Mouse (Mus musculus) embryonic fibroblast, embryonic 13.5 days (primary cell): ENCODE measurements around the gene Serf1. TPM values are rescaled to one million over a fixed set of nuclear protein-coding genes. Genes with fewer than 3 reads are reported as not detected.
A peak's percentile ranks its signal among the peaks of the same experiment; 100 is the strongest.
"Not testable (repeated sequence)": the region's sequence is repeated elsewhere in the genome, so short reads cannot be mapped to it uniquely, and the experiment has no call there.

Experiments
- H3K27ac ChIP-seq: 2 replicates; pipeline ENCODE4 v1.5.1; 2012; ENCODE audit warnings: low read length, control low read depth, inconsistent platforms; ENCODE audit not compliant: insufficient read depth
- H3K4me1 ChIP-seq: 2 replicates; pipeline ENCODE4 v1.6.1; 2011; ENCODE audit warnings: low read length; ENCODE audit not compliant: control insufficient read depth, insufficient read depth
- H3K4me3 ChIP-seq: 2 replicates; pipeline ENCODE4 v1.5.1; 2011; ENCODE audit warnings: mild to moderate bottlenecking, control low read depth, low read length; ENCODE audit not compliant: insufficient read depth
- CTCF ChIP-seq: IDR thresholded peaks from 2 replicates; pipeline ENCODE4 v1.5.1; 2011; ENCODE audit warnings: mild to moderate bottlenecking, control low read depth, low read length, moderate library complexity, borderline replicate concordance; ENCODE audit not compliant: insufficient read depth
- POLR2A ChIP-seq: IDR thresholded peaks from 2 replicates; pipeline ENCODE4 v1.6.1; 2011; ENCODE audit warnings: low read depth, mild to moderate bottlenecking, control low read depth, low read length, moderate library complexity
- polyA plus RNA-seq: library from polyadenylated mRNA; stranded (reverse); fragments of >200 nt; gene quantifications from 2 replicates; pipeline ENCODE4 v1.2.4, GENCODE M21; 2011; ENCODE audit warnings: low read depth; ENCODE audit not compliant: missing spikeins, insufficient read length

The Serf1 gene
- polyA plus RNA-seq, 1 experiment, result 76.3 TPM

DNA sequence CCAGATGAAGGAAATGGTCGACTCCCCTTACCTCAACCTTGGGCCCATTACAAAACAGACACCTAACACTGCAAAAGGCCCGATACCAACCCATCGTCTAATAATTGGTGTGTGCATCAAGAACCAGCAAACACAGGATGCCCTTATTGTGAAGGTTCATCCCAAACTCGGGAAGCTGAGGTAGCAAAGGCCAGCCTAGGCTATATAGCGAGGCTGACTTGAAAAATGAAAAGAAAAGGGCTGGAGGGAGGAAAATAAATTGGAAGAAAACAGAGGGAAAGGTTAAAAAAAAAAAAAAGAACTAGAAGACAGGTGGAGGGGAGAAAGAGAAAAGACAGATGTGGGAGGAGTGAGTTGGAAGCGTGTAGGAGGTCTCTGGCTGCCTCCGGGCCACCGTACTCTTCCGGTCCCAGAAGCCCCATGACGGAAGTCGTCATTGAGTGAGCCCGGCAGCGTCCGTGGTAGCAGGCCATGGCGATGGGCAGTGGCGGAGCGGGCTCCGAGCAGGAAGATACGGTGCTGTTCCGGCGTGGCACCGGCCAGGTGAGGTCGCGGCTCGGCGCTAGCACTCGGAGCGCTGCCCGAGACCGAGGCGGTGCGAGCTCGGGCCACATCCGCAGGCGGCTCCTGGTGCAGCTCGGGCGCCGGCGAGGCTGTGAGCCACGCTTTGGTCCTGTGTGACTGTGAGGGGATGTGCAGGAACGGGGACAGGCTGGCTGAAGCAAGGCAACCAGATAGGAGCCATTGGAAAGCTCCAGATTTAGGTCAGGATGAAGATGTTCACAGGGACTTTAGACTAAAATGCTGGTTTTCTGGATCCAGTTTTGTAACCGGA is 16.8 kb downstream of the Serf1 start, which contains the start of gene Smn1:
TSS of gene Smn1 (plus strand) at position 430 of the 835 bp plus-strand sequence.
- H3K4me1 ChIP-seq, result no peaks in the 10 kb centered on the region
- H3K27ac ChIP-seq, result no peak within 1 kb of the TSS
- TF ChIP-seq CTCF (no peak), POLR2A (peak; percentile 90)
- H3K4me3 ChIP-seq, result peak within 1 kb of the TSS; percentile 84

DNA sequence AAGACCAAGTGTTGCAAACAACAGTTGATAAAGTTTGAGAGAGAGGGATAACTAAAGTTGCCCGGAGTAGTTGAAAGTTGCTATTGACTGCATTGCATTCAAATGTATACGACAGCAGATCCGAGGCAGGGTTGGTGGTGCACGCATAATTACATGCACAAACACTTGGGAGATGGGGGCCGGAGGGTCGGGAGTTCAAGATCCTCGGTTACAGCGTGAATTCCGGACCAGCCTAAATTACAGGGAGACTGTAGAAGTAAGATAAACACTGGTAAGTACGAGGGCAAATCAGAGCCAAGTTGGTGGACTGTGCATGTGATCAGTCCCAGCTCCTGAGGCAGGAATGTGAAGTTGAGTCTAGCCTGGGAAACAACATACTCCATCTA is 17.4 kb downstream of the Serf1 start:
- H3K27ac ChIP-seq, result no peak overlapping the region
- peak overlapping the region; percentile 84 for H3K4me3 ChIP-seq
- TF ChIP-seq CTCF (no peak), POLR2A (no peak)
- no peaks in the 10 kb centered on the region for H3K4me1 ChIP-seq

GRCm38 (mm10) chr13:100141646-100142314 is 34.0 kb downstream of the Serf1 start:
- Histone ChIP-seq H3K4me3 (no peak overlapping the region), H3K4me1 (no peaks in the 10 kb centered on the region), H3K27ac (no peak overlapping the region)
- no peak for TF ChIP-seq POLR2A
- no peak for TF ChIP-seq CTCF

GRCm38 (mm10) chr13:100152659-100153058 is 44.8 kb downstream of the Serf1 start:
- Histone ChIP-seq H3K4me1 (no peaks in the 10 kb centered on the region), H3K4me3 (no peak overlapping the region), H3K27ac (no peak overlapping the region)
- TF ChIP-seq POLR2A (no peak), CTCF (no peak)

DNA sequence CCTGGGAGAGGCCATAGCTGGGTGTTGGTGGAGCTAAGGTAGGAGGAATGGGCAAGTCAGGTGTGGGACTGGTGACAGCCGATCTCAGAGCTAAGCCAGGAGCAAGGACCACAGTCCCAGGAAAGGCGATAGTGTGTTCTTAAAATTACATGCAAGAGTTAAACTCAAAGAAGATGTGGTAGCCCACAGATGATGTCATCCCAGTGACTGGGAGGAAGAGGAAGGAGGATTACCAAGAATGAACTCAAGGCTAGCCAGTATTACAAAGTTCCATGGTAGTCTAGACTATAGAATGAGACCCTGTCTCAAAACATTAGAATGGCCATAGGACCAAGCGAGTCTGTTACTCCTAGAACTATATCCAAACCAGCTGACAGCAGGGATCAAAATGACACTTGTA is 48.8 kb downstream of the Serf1 start:
- no peak overlapping the region for H3K27ac ChIP-seq
- TF ChIP-seq CTCF (no peak), POLR2A (no peak)
- H3K4me3 ChIP-seq, result no peak overlapping the region
- no peaks in the 10 kb centered on the region for H3K4me1 ChIP-seq

DNA sequence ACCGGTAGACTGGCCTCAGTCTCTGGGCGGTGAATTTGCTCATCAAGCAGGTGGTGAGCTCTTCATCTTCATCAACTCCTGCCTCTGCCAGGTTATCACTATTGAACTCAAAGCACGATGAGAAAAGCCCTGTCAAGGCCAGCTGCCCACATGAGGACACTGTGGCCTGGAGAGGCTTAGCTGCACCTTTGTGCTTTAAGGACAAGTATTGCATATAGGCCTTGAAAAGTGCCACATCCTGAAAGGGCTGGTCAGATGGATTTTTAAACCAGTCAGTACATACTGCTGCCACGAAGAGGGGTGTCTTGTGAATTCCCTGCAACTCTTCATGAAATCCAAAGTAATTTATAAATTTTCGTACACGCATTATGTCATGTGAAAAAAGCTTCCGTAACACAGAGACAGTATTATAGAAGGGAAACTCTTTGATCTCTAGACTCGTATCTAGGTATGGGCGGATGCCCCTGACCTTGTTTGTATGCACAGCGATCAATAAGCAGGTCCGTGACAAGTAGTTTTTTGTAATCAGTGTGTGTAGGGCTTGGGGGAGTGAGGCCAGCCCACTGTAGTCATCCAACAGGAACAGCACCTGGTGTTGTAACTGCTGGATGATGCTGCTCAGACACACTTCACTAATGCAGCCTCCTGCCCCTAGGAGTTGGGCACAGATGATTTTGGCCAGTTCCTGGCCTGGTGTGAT is 53.5 kb downstream of the Serf1 start:
- H3K4me3 ChIP-seq, H3K4me1 ChIP-seq, H3K27ac ChIP-seq: not testable (repeated sequence)

GRCm38 (mm10) chr13:100162467-100162866 is 54.7 kb downstream of the Serf1 start:
- H3K4me1 ChIP-seq, H3K27ac ChIP-seq, H3K4me3 ChIP-seq: not testable (repeated sequence)

Other genes starting within 250 kb of the Serf1 start
- not detected in 2 replicates for gene Cartpt, start 206.9 kb upstream of the Serf1 start, polyA plus RNA-seq
- gene Mccc2, start 92.4 kb upstream of the Serf1 start, polyA plus RNA-seq, result 13.4 and 15.8 TPM in 2 replicates
- 27.0 and 27.2 TPM in 2 replicates for gene Bdp1, start 3.9 kb upstream of the Serf1 start, polyA plus RNA-seq
- 50.1 and 79.5 TPM in 2 replicates for gene Smn1, start 16.8 kb downstream of the Serf1 start, polyA plus RNA-seq
- gene Naip2, start 94.1 kb downstream of the Serf1 start, polyA plus RNA-seq, result 0.28 TPM in 1 of 2 replicates, not detected in the other
- gene Naip5, start 138.3 kb downstream of the Serf1 start, polyA plus RNA-seq, result not detected in 2 replicates
- gene Naip6, start 209.7 kb downstream of the Serf1 start, polyA plus RNA-seq, result 0.11 TPM in 1 of 2 replicates, not detected in the other